Mouse (Mus musculus) gastrocnemius, postnatal 10 days (tissue): ENCODE results near the gene Rwdd4a. TPM values are rescaled to one million over a fixed set of nuclear protein-coding genes. Genes with fewer than 3 reads are reported as not detected.

Experiments
- DNase-seq: peaks from one replicate; pipeline ENCODE4 v3.0.0; 2021; ENCODE audit warnings: mixed read lengths
- microRNA-seq, 2 experiments: library from miRNA; unstranded; fragments of <30 nt; microRNA quantifications; one replicate each; pipeline ENCODE4 v1.2.0; 2021
- total RNA-seq, 2 experiments: library from RNA; stranded (reverse); gene quantifications; 2 replicates each; pipeline ENCODE4 v1.2.3; 2021

Gene Rwdd4a
- total RNA-seq, 2 experiments from 2014 or later: 27.1 to 27.4 TPM

DNA sequence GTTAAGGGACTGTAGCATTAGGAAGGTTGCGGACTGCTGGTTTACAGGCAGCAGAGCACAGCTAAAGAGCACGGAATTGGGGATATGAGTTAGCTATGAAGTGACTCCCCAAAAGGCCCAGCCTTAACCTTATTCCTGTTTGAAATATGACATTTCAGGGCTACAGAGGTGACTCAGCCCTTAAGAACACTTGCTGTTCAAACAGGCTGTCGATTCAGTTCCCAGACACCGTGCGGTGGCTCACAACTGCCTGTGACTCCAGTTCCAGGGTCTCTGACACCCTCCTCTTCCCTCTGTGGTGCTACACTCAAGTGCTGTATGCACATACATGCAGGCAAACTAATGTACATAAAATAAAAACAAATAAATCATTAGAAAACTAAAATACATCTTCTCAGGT is 55.2 kb downstream of the Rwdd4a start:
- DNase-seq: no peak

DNA sequence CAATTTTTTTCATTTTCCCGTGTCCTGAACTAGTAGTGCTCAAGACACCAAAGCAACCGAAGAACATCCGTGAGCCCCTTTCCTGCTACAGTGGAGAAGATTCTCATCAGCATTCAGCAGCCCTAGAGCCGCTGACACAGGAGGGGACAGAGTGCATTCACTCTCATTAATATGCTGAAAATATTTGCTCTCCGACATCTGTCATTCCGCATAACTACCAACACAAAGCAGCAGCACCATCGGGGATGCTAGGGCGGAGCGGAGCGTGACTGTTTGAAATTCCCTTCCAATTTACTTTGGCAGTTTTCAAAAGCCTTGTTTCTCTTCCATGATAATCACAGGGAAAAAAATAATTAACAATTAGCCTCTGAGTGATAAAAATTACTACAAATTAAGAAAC is 56.9 kb downstream of the Rwdd4a start:
- DNase-seq: no peak

- DNase-seq: peak; percentile 9
Measured at GRCm38 (mm10) chr8:47600664-47601063, 67.2 kb downstream of the Rwdd4a start.

Small RNA genes within 50 kb of the gene (microRNA-seq; reads per million reads assigned to microRNA genes)
- 0 reads per million in 2 experiments for gene Gm27409

Other genes starting within 250 kb of the Rwdd4a start
- gene Stox2, start 87.3 kb upstream of the Rwdd4a start, total RNA-seq: 10 to 100 TPM in 1 of 2 experiments, 1 to 10 TPM in 1; 10.0 to 15.0 TPM
- gene Trappc11, start 194 bp upstream of the Rwdd4a start, total RNA-seq: 10 to 100 TPM; 18.1 to 19.7 TPM
- gene Ing2, start 141.9 kb downstream of the Rwdd4a start, total RNA-seq: 10 to 100 TPM; 28.9 to 31.6 TPM
- 1 to 10 TPM; 5.5 to 6.7 TPM for gene Cdkn2aip, start 180.3 kb downstream of the Rwdd4a start, total RNA-seq